Mouse (Mus musculus): ENCODE results near the gene Hmgb2.

GRCm38 (mm10) chr8:57480606-57481005 is 31.1 kb upstream of the Hmgb2 start:
- no peak for TF ChIP-seq CTCF (IDR thresholded peaks at IDR 0.05; ENCODE audit: borderline replicate concordance, insufficient read depth, low read length)
- TF ChIP-seq POLR2A (IDR thresholded peaks at IDR 0.05; ENCODE audit: low read depth, low read length): no peak
